Mouse (Mus musculus) heart, postnatal 0 days (tissue): ENCODE results near the gene Sp7. TPM values are rescaled to one million over a fixed set of nuclear protein-coding genes. Genes with fewer than 3 reads are reported as not detected.
A peak's percentile ranks its signal among the peaks of the same experiment; 100 is the strongest.

Experiments
- ATAC-seq: fragments of 200-750 bp; cut with Nextera tagmentation; 2 replicates; pipeline ENCODE4 v1.8.0; 2017; ENCODE audit warnings: low read depth, moderate number of reproducible peaks, moderate library complexity; ENCODE audit not compliant: insufficient read depth
- DNase-seq: peaks from one replicate; pipeline ENCODE4 v3.0.0-alpha.2; 2016; ENCODE audit warnings: low spot score
- H3K27ac ChIP-seq: fragments of 300-500 bp; sonication (generic); 2 replicates; pipeline ENCODE4 v1.5.1; 2014; ENCODE audit warnings: low read depth, mild to moderate bottlenecking
- H3K27me3 ChIP-seq: fragments of 300-500 bp; sonication (generic); 2 replicates; pipeline ENCODE4 v1.6.1; 2014; ENCODE audit warnings: low read length, mixed read lengths; ENCODE audit not compliant: control insufficient read depth, insufficient read depth
- H3K36me3 ChIP-seq: fragments of 300-500 bp; sonication (generic); replicated peaks from 2 replicates; pipeline ENCODE4 v1.6.1; 2014; ENCODE audit warnings: low read length, mixed read lengths; ENCODE audit not compliant: control insufficient read depth, insufficient read depth
- H3K4me1 ChIP-seq: fragments of 300-500 bp; sonication (generic); 2 replicates; pipeline ENCODE4 v1.6.1; 2014; ENCODE audit warnings: antibody characterized with exemption; ENCODE audit not compliant: control insufficient read depth, insufficient read depth
- H3K4me2 ChIP-seq: fragments of 300-500 bp; sonication (generic); 2 replicates; pipeline ENCODE4 v1.6.1; 2014; ENCODE audit warnings: low read depth, mild to moderate bottlenecking, low read length, moderate library complexity
- H3K4me3 ChIP-seq: fragments of 300-500 bp; sonication (generic); 2 replicates; pipeline ENCODE4 v1.5.1; 2014; ENCODE audit warnings: low read depth, low read length
- H3K9ac ChIP-seq: fragments of 300-500 bp; sonication (generic); replicated peaks from 2 replicates; pipeline ENCODE4 v1.6.1; 2014; ENCODE audit warnings: low read depth, low read length, mixed read lengths
- H3K9me3 ChIP-seq: fragments of 300-500 bp; sonication (generic); replicated peaks from 2 replicates; pipeline ENCODE4 v1.6.1; 2016; ENCODE audit warnings: low read length; ENCODE audit not compliant: control insufficient read depth
- CTCF ChIP-seq: IDR thresholded peaks from 2 replicates; pipeline ENCODE4 v1.5.1; 2016; ENCODE audit warnings: antibody characterized with exemption, control low read depth, low read depth
- EP300 ChIP-seq: IDR thresholded peaks from 2 replicates; pipeline ENCODE4 v1.6.1; 2016; ENCODE audit warnings: antibody characterized with exemption, low read depth
- WGBS: fragments of 180-500 bp; shearing (Covaris S2); extraction: QIAGEN DNeasy Blood & Tissue Kit; methylation state at CpG from one replicate; pipeline ENCODE4 v1.1.7; 2014; 5-methylcytosine and 5-hydroxymethylcytosine counted together
- polyA plus RNA-seq: library from polyadenylated mRNA; unstranded; fragments of >200 nt; fragmentation: Nextera tagmentation; extraction: Ambion mirVana; gene quantifications from 2 replicates; pipeline ENCODE4 v1.2.1, GENCODE M21; 2015
- total RNA-seq: library from RNA; depleted of rRNA; stranded (reverse); fragments of >200 nt; gene quantifications from 2 replicates; pipeline ENCODE4 v1.2.3, GENCODE M21; 2014; ENCODE audit warnings: low replicate concordance

Sp7 gene
- total and polyA plus RNA-seq, 2 experiments from 2014 or later: not detected

DNA sequence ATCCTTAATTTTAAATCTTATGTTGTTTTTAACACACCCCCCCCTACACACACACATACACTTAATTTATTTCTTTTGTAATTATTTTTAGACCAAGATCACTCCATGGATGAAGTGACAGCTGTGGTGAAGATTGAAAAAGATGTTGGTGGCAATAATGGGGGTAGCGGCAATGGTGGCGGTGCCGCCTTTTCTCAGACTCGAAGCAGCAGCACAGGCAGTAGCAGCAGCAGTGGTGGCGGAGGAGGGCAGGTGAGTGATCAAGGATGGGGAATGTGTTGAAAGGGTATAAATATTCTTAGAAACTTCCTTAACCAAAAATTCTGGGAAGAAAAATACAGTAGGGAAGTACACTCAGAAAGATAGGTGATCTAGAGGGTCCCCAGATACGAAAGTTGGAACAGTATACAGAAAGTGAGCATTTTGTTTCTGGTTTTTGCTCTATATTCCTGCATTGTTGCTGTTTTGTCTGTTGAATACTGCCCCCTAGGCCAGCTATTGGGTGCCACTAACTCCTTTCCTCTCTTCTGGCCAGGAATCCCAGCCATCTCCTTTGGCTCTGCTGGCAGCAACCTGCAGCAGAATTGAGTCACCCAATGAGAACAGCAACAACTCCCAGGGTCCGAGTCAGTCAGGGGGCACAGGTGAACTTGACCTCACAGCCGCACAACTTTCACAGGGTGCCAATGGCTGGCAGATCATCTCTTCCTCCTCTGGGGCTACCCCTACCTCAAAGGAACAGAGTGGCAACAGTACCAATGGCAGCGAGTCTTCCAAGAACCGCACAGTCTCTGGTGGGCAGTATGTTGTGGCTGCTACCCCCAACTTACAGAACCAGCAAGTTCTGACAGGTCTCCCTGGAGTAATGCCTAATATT lies 40.9 kb upstream of the Sp7 start:
- DNase-seq: no peak
- Histone ChIP-seq H3K4me2 (no peak overlapping the region), H3K27ac (no peak overlapping the region), H3K27me3 (no peaks in the 10 kb centered on the region), H3K9ac (no peak overlapping the region), H3K4me1 (peaks cover 19% of the 10 kb centered on the region), H3K4me3 (no peak overlapping the region), H3K36me3 (peaks cover 45% of the 10 kb centered on the region), H3K9me3 (no peaks in the 10 kb centered on the region)
- ATAC-seq: no peak
- TF ChIP-seq EP300: no peak
- 89% methylated on average over 10 of the region's 10 CpGs for WGBS

DNA sequence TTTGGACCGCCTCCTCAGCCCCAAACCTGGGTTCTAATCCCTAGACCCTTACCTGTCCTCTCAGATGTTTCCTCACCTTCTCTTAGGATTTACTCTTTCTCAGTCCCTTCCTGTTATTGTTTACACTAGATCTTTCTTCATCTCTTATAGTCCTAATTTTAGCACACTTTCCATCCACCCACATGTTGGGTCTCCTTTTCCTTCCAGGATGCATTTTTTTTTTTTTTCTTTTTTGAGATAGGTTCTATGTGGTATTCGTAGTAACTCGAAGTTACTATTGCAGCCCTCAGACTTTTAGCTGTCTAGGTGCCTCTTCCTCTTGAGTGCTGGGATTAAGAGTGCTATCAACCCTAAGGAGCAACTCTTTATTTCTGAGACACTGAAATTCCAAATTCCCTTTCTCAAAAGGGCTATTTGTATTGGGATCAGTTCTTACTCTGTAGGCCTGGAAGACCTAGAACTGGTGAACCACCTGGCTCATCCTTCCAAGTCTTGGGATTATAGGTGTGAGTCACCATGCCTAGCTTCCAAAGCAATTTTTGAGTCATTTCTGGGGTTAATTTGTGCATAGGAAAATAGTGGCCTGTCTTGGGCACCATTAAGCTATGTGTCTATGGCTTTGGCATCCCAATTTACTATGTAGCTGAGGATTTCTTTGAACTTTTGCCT lies 40.1 kb upstream of the Sp7 start:
- no peak for TF ChIP-seq CTCF
- TF ChIP-seq EP300: no peak; the same call in 1 of the 2 replicates
- Histone ChIP-seq H3K4me1 (peaks cover 19% of the 10 kb centered on the region), H3K27ac (peak overlapping the region; percentile 98), H3K9me3 (no peaks in the 10 kb centered on the region), H3K27me3 (no peaks in the 10 kb centered on the region), H3K36me3 (peaks cover 37% of the 10 kb centered on the region), H3K4me3 (peak overlapping the region; percentile 78), H3K9ac (peak overlapping the region; percentile 96), H3K4me2 (peak overlapping the region; percentile 60)
- DNase-seq (no peak), ATAC-seq (no peak)
- WGBS: 2% methylated on average over 3 of the region's 3 CpGs

DNA sequence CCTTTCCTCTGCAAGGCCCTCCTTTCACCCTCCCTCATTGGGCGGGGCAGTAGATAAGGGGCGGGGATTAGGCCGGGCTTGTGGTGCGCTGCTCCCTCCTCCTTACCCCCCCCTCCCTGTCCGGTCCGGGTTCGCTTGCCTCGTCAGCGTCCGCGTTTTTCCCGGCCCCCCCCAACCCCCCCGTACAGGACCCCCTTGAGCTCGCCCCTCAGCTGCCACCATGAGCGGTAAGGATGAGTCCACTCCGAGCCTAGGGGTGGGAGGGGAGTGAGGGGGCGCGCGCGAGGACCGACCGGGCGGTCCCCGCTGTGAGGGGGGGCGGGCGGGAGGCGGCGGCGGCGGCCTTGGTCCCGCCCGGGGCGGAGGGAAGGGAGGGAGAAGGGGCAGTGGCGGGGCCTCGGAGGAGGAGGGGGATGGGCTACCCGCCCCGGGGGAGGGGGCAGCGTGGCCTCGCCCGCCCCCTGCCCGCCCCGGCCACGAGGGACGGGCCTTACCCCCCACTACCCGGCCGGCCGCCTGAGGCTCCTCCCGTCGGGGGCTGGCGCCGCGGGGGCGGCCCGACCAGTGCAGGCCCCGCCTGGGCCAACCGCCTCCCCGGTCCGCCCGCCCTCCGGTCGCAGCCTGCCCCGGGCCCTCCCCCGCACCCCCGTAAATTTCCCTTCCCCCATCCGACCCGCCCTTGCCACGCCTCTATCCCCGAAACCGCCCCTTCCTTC lies 39.4 kb upstream of the Sp7 start:
- H3K9me3 ChIP-seq: no peaks in the 10 kb centered on the region
- H3K27ac ChIP-seq: peak overlapping the region; percentile 98
- H3K9ac ChIP-seq: peak overlapping the region; percentile 96
- H3K4me2 ChIP-seq: peak overlapping the region; percentile 60
- TF ChIP-seq EP300 (peak; percentile 35; the same call in 1 of the 2 replicates), CTCF (no peak)
- ATAC-seq: peak; percentile 89
- peak; percentile 74 for DNase-seq
- peak overlapping the region; percentile 78 for H3K4me3 ChIP-seq
- H3K4me1 ChIP-seq: peaks cover 19% of the 10 kb centered on the region
- peaks cover 32% of the 10 kb centered on the region for H3K36me3 ChIP-seq
- H3K27me3 ChIP-seq: no peaks in the 10 kb centered on the region
- under 1% methylated on average over 36 of the region's 69 CpGs for WGBS

DNA sequence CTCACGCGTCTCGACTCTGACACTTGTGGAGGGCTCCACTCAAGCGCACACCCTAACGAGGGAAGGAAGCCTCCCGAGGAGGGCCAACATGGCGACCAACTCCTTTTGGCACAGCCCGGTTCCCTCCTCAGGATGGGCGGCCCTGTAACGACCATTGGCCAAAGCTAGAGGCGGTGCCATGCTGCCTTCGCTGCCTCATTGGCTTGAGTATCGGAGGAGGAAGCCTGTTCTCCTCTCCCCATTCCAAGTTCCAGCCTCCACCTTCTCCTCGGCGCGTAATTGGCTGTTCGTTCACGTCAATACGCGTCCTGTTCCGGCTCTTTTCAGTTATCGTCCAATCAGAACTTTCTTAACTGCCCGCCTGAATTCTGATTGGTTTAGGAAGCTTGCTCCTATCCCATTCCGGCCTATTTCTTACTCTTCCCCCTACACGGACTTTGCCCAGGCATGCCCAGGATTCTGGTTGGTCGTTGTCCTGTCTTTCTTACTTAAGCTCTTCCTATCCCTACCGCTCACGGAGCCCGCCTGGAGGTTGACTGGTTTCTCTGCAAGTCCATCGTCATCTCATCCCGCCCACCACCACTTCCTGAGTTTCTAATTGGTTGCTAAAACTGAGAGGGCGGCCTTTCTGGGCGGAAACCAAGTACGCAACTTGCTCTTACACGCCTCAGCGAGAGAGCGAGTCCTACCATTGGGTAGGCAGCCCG lies 38.7 kb upstream of the Sp7 start, which contains the start of gene Sp1:
Gene Sp1, plus strand, starts transcription at position 655 of the 707 bp plus-strand sequence.
- Histone ChIP-seq H3K9ac (peak within 1 kb of the TSS; percentile 96), H3K36me3 (peaks cover 31% of the 10 kb centered on the region), H3K27ac (peak within 1 kb of the TSS; percentile 100), H3K4me1 (peaks cover 19% of the 10 kb centered on the region), H3K27me3 (no peaks in the 10 kb centered on the region), H3K4me2 (peak within 1 kb of the TSS; percentile 65), H3K9me3 (no peaks in the 10 kb centered on the region), H3K4me3 (peak within 1 kb of the TSS; percentile 78)
- TF ChIP-seq CTCF: no peak
- TF ChIP-seq EP300: no peak
- DNase-seq (peak; percentile 100), ATAC-seq (peak; percentile 90)
- under 1% methylated on average over 34 of the region's 38 CpGs for WGBS
